Comparison of ENCODE assay signal across 7 mouse cellular contexts in genomic region chr17:65885398-65885696, GRCm38 (mm10). TPM values are rescaled to one million over a fixed set of nuclear protein-coding genes. Genes with fewer than 3 reads are reported as not detected.
DNase-seq lines count a peak whose midpoint lies in the region; ATAC-seq lines count a peak whose summit lies in the region.

No protein-coding gene starts in this region.

- H3K4me3 ChIP-seq in neural tube, embryonic 11.5 days (ENCODE audit: low read depth, low read length), result peak overlapping the region; percentile 91
- H3K4me3 ChIP-seq in forebrain, embryonic 11.5 days (ENCODE audit: low read depth, low read length), result peak overlapping the region; percentile 92
- peak overlapping the region; percentile 93 for H3K4me3 ChIP-seq in limb, embryonic 13.5 days
- peak overlapping the region; percentile 88 for H3K4me3 ChIP-seq in stomach, embryonic 15.5 days (replicated peaks)

- H3K27me3 ChIP-seq in neural tube, embryonic 11.5 days (ENCODE audit: control insufficient read depth, insufficient read depth, low read length), result no peaks in the 10 kb centered on the region
- H3K27me3 ChIP-seq in forebrain, embryonic 11.5 days (ENCODE audit: control insufficient read depth, insufficient read depth, low read length), result no peaks in the 10 kb centered on the region
- H3K27me3 ChIP-seq in limb, embryonic 13.5 days, result no peaks in the 10 kb centered on the region
- H3K27me3 ChIP-seq in stomach, embryonic 15.5 days (replicated peaks), result no peaks in the 10 kb centered on the region

- no peaks in the 10 kb centered on the region for H3K9me3 ChIP-seq in neural tube, embryonic 11.5 days (ENCODE audit: control insufficient read depth, low read length)
- H3K9me3 ChIP-seq in forebrain, embryonic 11.5 days (ENCODE audit: control insufficient read depth, low read length), result no peaks in the 10 kb centered on the region
- no peaks in the 10 kb centered on the region for H3K9me3 ChIP-seq in limb, embryonic 13.5 days
- H3K9me3 ChIP-seq in stomach, embryonic 15.5 days, result no peaks in the 10 kb centered on the region

- no peaks in the 10 kb centered on the region for H3K36me3 ChIP-seq in neural tube, embryonic 11.5 days (ENCODE audit: control insufficient read depth, insufficient read depth, low read length)
- H3K36me3 ChIP-seq in forebrain, embryonic 11.5 days (ENCODE audit: control insufficient read depth, insufficient read depth, low read length), result no peaks in the 10 kb centered on the region
- H3K36me3 ChIP-seq in limb, embryonic 13.5 days, result no peaks in the 10 kb centered on the region
- no peaks in the 10 kb centered on the region for H3K36me3 ChIP-seq in stomach, embryonic 15.5 days

- peak overlapping the region; percentile 89 for H3K4me2 ChIP-seq in neural tube, embryonic 11.5 days (ENCODE audit: low read depth)
- peak overlapping the region; percentile 59 for H3K4me2 ChIP-seq in forebrain, embryonic 11.5 days (ENCODE audit: low read depth, low read length, severe bottlenecking)
- H3K4me2 ChIP-seq in limb, embryonic 13.5 days (replicated peaks), result peak overlapping the region; percentile 90
- peak overlapping the region; percentile 68 for H3K4me2 ChIP-seq in stomach, embryonic 15.5 days

- no peak for ATAC-seq in neural tube, embryonic 11.5 days (ENCODE audit: insufficient read depth, low FRiP score, low TSS enrichment)
- ATAC-seq in forebrain, embryonic 11.5 days (replicated peaks; ENCODE audit: low FRiP score), result no peak
- no peak for ATAC-seq in limb, embryonic 13.5 days (ENCODE audit: low FRiP score, low read depth)
- ATAC-seq in stomach, embryonic 15.5 days (ENCODE audit: insufficient read depth, low FRiP score, low read depth), result no peak

- peak overlapping the region; percentile 69 for H3K9ac ChIP-seq in neural tube, embryonic 11.5 days (ENCODE audit: low read length)
- H3K9ac ChIP-seq in forebrain, embryonic 11.5 days (ENCODE audit: low read length), result peak overlapping the region; percentile 77
- H3K9ac ChIP-seq in limb, embryonic 13.5 days, result peak overlapping the region; percentile 79
- H3K9ac ChIP-seq in stomach, embryonic 15.5 days, result peak overlapping the region; percentile 49

- H3K27ac ChIP-seq in neural tube, embryonic 11.5 days (ENCODE audit: low read depth, low read length), result peak overlapping the region; percentile 92
- H3K27ac ChIP-seq in forebrain, embryonic 11.5 days (ENCODE audit: low read depth, low read length), result peak overlapping the region; percentile 91
- H3K27ac ChIP-seq in limb, embryonic 13.5 days, result peak overlapping the region; percentile 99
- peak overlapping the region; percentile 98 for H3K27ac ChIP-seq in stomach, embryonic 15.5 days

- H3K4me1 ChIP-seq in neural tube, embryonic 11.5 days (ENCODE audit: control insufficient read depth, insufficient read depth, low read length), result peaks cover 5% of the 10 kb centered on the region
- peaks cover 2% of the 10 kb centered on the region; the same call in 1 of the 2 replicates for H3K4me1 ChIP-seq in forebrain, embryonic 11.5 days (replicated peaks; ENCODE audit: control insufficient read depth, insufficient read depth, low read length)
- H3K4me1 ChIP-seq in limb, embryonic 13.5 days, result peaks cover 30% of the 10 kb centered on the region
- H3K4me1 ChIP-seq in stomach, embryonic 15.5 days, result no peaks in the 10 kb centered on the region

- no peak for DNase-seq in neural tube, embryonic 11.5 days (ENCODE audit: low spot score)
- no peak for DNase-seq in neural tube, embryonic 10.5 days (ENCODE audit: extremely low spot score, low spot score)
- no peak for DNase-seq in forebrain, embryonic 11.5 days (ENCODE audit: low spot score)
- no peak for DNase-seq in urinary bladder, adult 2 months (ENCODE audit: low spot score)
- no peak for DNase-seq in ovary, postnatal 14 days (ENCODE audit: low spot score)

- under 1% methylated on average over 11 of the region's 11 CpGs for WGBS in neural tube, embryonic 11.5 days
- 0% methylated on average over 11 of the region's 11 CpGs for WGBS in forebrain, embryonic 11.5 days
- WGBS in limb, embryonic 13.5 days, result 0% methylated on average over 11 of the region's 11 CpGs
- under 1% methylated on average over 11 of the region's 11 CpGs for WGBS in stomach, embryonic 15.5 days

RNA-seq across cellular contexts. Expression of gene Ralbp1, which starts 0.3 kb away (rescaled TPM):
- polyA plus RNA-seq in neural tube, embryonic 11.5 days (2014; fragmentation: Nextera tagmentation; extraction: Ambion mirVana), result 47.1 and 50.1 TPM in 2 replicates
- polyA plus RNA-seq in forebrain, embryonic 11.5 days (2014; fragmentation: Nextera tagmentation; extraction: Ambion mirVana), result 35.4 and 45.2 TPM in 2 replicates
- polyA plus RNA-seq in limb, embryonic 13.5 days (2015; fragmentation: Nextera tagmentation; extraction: Ambion mirVana), result 81.3 and 87.3 TPM in 2 replicates
- 80.9 and 95.3 TPM in 2 replicates for polyA plus RNA-seq in stomach, embryonic 15.5 days (2015; fragmentation: Nextera tagmentation; extraction: Ambion mirVana)
- polyA plus RNA-seq in urinary bladder, adult 2 months (2012; rRNA removed), result 59.0 and 64.8 TPM in 2 replicates
